Mouse (Mus musculus): ENCODE measurements around the gene Soga3.
A peak's percentile ranks its signal among the peaks of the same experiment; 100 is the strongest.

Gene Soga3

GRCm38 (mm10) chr10:29148076-29148475, 4.4 kb downstream of the Soga3 start:
- Histone ChIP-seq H3K4me1 (replicated peaks; ENCODE audit: low read depth, low read length) (peaks cover 43% of the 10 kb centered on the region), H3K27me3 (ENCODE audit: insufficient read depth, low read length) (peaks cover 28% of the 10 kb centered on the region), H3K36me3 (ENCODE audit: insufficient read depth, low read length) (peaks cover under 1% of the 10 kb centered on the region; the same call in 1 of the 2 replicates), H3K4me3 (replicated peaks; ENCODE audit: low read length) (peak overlapping the region; percentile 87), H3K9me3 (ENCODE audit: low read length) (no peaks in the 10 kb centered on the region)
- no peak for TF ChIP-seq NANOG (IDR thresholded peaks at IDR 0.05; ENCODE audit: borderline replicate concordance, low read length)
- TF ChIP-seq CTCF (conservative IDR thresholded peaks at IDR 0.05; ENCODE audit: low read length), result no peak
- no peak for TF ChIP-seq POU5F1 (IDR thresholded peaks at IDR 0.05; ENCODE audit: borderline replicate concordance, low read length)

DNA sequence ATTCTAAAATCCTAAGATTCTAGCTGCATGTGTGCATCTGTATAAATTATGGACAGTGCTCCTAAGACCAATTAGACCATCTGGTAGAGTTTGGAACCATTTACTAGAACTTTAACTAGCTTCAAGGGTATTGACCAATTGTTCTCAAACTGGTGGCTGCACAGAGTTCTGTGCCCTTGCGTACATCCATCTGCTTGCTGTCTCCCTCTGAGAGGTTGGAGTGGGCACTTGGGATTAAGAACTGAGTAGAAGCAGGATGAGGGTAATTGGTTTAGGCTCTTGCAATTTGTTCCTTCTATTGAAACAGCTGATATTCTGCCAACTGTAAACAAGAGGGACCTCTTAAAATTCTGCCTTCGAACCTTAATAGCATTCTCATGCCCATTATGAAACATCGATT, 11.7 kb downstream of the Soga3 start:
- Histone ChIP-seq H3K36me3 (ENCODE audit: insufficient read depth, low read length) (peaks cover 3% of the 10 kb centered on the region; the same call in 1 of the 2 replicates), H3K4me1 (replicated peaks; ENCODE audit: low read depth, low read length) (no peaks in the 10 kb centered on the region), H3K9me3 (ENCODE audit: low read length) (no peaks in the 10 kb centered on the region), H3K4me3 (replicated peaks; ENCODE audit: low read length) (no peak overlapping the region), H3K27me3 (ENCODE audit: insufficient read depth, low read length) (no peaks in the 10 kb centered on the region)
- no peak for TF ChIP-seq NANOG (IDR thresholded peaks at IDR 0.05; ENCODE audit: borderline replicate concordance, low read length)
- TF ChIP-seq CTCF (conservative IDR thresholded peaks at IDR 0.05; ENCODE audit: low read length), result no peak
- no peak for TF ChIP-seq POU5F1 (IDR thresholded peaks at IDR 0.05; ENCODE audit: borderline replicate concordance, low read length)

DNA sequence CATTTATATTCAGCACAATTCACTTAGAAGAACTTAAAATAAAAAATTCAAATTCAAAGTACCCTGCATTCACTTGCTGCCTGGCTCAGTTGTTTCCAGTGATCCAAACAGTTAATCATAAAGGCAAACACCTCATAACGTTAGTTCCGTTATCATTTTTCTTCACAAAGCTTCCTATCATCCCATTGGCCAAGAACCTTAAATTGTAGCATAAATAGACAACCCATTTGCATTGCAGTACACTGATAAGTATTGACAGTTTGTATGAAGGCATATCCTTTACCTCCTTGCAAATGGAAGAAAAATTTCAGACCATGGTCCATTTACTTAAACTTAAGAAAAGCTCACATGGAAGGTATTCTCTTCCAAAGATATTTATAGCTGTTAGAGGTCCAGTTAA, 18.0 kb downstream of the Soga3 start:
- Histone ChIP-seq H3K36me3 (ENCODE audit: insufficient read depth, low read length) (no peaks in the 10 kb centered on the region), H3K4me1 (replicated peaks; ENCODE audit: low read depth, low read length) (no peaks in the 10 kb centered on the region), H3K9me3 (ENCODE audit: low read length) (no peaks in the 10 kb centered on the region), H3K4me3 (replicated peaks; ENCODE audit: low read length) (no peak overlapping the region), H3K27me3 (ENCODE audit: insufficient read depth, low read length) (no peaks in the 10 kb centered on the region)
- no peak for TF ChIP-seq CTCF (conservative IDR thresholded peaks at IDR 0.05; ENCODE audit: low read length)
- no peak for TF ChIP-seq NANOG (IDR thresholded peaks at IDR 0.05; ENCODE audit: borderline replicate concordance, low read length)
- TF ChIP-seq POU5F1 (IDR thresholded peaks at IDR 0.05; ENCODE audit: borderline replicate concordance, low read length), result no peak

DNA sequence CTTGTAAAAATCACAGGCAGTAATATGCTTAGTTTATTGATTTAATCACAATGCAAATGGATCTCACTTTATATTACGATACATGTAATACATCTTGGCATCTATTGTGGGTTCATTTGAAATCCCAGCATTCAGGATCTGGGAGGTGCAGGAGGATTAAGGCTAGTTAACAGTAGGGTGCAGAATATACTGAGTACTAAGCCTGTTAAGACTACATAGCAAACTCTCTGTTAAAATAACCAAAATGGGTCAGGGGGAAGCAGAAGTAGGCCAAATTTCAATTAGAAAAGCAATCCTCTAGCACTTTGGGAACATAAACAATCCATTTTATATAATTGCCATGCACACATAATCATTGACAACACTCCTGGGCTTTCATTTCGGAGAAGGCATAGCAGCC, 30.1 kb downstream of the Soga3 start:
- H3K27me3 ChIP-seq (ENCODE audit: insufficient read depth, low read length), result no peaks in the 10 kb centered on the region
- TF ChIP-seq POU5F1 (IDR thresholded peaks at IDR 0.05; ENCODE audit: borderline replicate concordance, low read length) (no peak), CTCF (conservative IDR thresholded peaks at IDR 0.05; ENCODE audit: low read length) (no peak), NANOG (IDR thresholded peaks at IDR 0.05; ENCODE audit: borderline replicate concordance, low read length) (no peak)

GRCm38 (mm10) chr10:29175656-29176055, 32.0 kb downstream of the Soga3 start:
- H3K4me3 ChIP-seq (replicated peaks; ENCODE audit: low read length), result no peak overlapping the region
- TF ChIP-seq NANOG (IDR thresholded peaks at IDR 0.05; ENCODE audit: borderline replicate concordance, low read length) (no peak), CTCF (conservative IDR thresholded peaks at IDR 0.05; ENCODE audit: low read length) (no peak), POU5F1 (IDR thresholded peaks at IDR 0.05; ENCODE audit: borderline replicate concordance, low read length) (no peak)
- H3K4me1 ChIP-seq (replicated peaks; ENCODE audit: low read depth, low read length), result peaks cover 10% of the 10 kb centered on the region
- no peaks in the 10 kb centered on the region for H3K9me3 ChIP-seq (ENCODE audit: low read length)
- no peaks in the 10 kb centered on the region for H3K27me3 ChIP-seq (ENCODE audit: insufficient read depth, low read length)
- H3K36me3 ChIP-seq (ENCODE audit: insufficient read depth, low read length), result no peaks in the 10 kb centered on the region

More for the DNA sequence above, 30.1 kb downstream of the Soga3 start:
- H3K4me1 ChIP-seq (replicated peaks; ENCODE audit: low read depth, low read length), result peaks cover 10% of the 10 kb centered on the region
- no peaks in the 10 kb centered on the region for H3K9me3 ChIP-seq (ENCODE audit: low read length)
- no peaks in the 10 kb centered on the region for H3K36me3 ChIP-seq (ENCODE audit: insufficient read depth, low read length)
- no peak overlapping the region for H3K4me3 ChIP-seq (replicated peaks; ENCODE audit: low read length)

DNA sequence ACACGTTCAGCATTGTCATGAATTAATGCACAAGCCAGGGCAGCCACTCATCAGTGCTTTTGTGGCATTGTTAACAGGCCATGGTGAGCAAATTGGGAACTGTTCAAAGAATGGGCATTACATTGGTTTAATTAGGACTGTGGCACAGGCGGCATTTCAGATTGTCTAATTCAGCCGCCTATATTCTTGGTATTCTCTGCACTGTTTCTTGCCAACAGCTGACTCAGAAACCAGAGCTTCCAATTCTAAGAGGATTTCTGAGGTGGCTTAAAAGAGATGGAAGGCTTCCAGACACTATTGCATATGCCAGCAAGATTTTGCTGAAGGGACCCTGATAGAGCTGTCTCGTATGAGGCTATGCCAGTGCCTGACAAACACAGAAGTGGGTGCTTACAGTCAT, 33.2 kb downstream of the Soga3 start:
- Histone ChIP-seq H3K27me3 (ENCODE audit: insufficient read depth, low read length) (no peaks in the 10 kb centered on the region), H3K4me3 (replicated peaks; ENCODE audit: low read length) (no peak overlapping the region), H3K4me1 (replicated peaks; ENCODE audit: low read depth, low read length) (peaks cover 10% of the 10 kb centered on the region), H3K9me3 (ENCODE audit: low read length) (no peaks in the 10 kb centered on the region), H3K36me3 (ENCODE audit: insufficient read depth, low read length) (no peaks in the 10 kb centered on the region)
- TF ChIP-seq POU5F1 (IDR thresholded peaks at IDR 0.05; ENCODE audit: borderline replicate concordance, low read length) (no peak), CTCF (conservative IDR thresholded peaks at IDR 0.05; ENCODE audit: low read length) (no peak), NANOG (IDR thresholded peaks at IDR 0.05; ENCODE audit: borderline replicate concordance, low read length) (no peak)

DNA sequence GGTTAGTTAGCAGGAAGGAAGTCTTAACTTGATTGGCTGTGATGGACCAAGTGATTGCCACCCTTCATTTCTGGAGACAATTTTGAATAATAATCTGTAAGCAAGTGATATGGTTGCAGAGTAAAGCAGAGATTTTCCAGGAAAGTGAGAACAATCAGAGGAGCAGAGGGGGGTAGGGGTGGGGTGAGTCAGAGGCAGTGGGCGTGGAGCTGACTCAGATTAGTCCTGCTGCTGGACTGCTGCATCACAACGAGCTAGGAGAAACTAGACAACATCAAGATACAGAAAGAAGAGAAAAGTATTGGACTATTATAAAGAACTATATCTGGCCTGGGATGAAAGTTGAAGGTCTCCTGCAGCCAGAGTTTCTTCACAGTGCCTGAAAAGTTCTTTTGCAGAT, 34.4 kb downstream of the Soga3 start:
- Histone ChIP-seq H3K27me3 (ENCODE audit: insufficient read depth, low read length) (no peaks in the 10 kb centered on the region), H3K4me3 (replicated peaks; ENCODE audit: low read length) (no peak overlapping the region), H3K36me3 (ENCODE audit: insufficient read depth, low read length) (peaks cover 3% of the 10 kb centered on the region; the same call in 1 of the 2 replicates), H3K9me3 (ENCODE audit: low read length) (no peaks in the 10 kb centered on the region), H3K4me1 (replicated peaks; ENCODE audit: low read depth, low read length) (peaks cover 10% of the 10 kb centered on the region)
- TF ChIP-seq POU5F1 (IDR thresholded peaks at IDR 0.05; ENCODE audit: borderline replicate concordance, low read length) (no peak), CTCF (conservative IDR thresholded peaks at IDR 0.05; ENCODE audit: low read length) (no peak), NANOG (IDR thresholded peaks at IDR 0.05; ENCODE audit: borderline replicate concordance, low read length) (no peak)

- Histone ChIP-seq H3K9me3 (ENCODE audit: low read length) (no peaks in the 10 kb centered on the region), H3K36me3 (ENCODE audit: insufficient read depth, low read length) (peaks cover 3% of the 10 kb centered on the region; the same call in 1 of the 2 replicates), H3K4me3 (replicated peaks; ENCODE audit: low read length) (no peak overlapping the region), H3K4me1 (replicated peaks; ENCODE audit: low read depth, low read length) (peaks cover 10% of the 10 kb centered on the region), H3K27me3 (ENCODE audit: insufficient read depth, low read length) (no peaks in the 10 kb centered on the region)
- TF ChIP-seq NANOG (IDR thresholded peaks at IDR 0.05; ENCODE audit: borderline replicate concordance, low read length), result no peak
- TF ChIP-seq CTCF (conservative IDR thresholded peaks at IDR 0.05; ENCODE audit: low read length), result no peak
- TF ChIP-seq POU5F1 (IDR thresholded peaks at IDR 0.05; ENCODE audit: borderline replicate concordance, low read length), result no peak
These were observed 36.6 kb downstream of the Soga3 start for GRCm38 (mm10) chr10:29180210-29180609.

DNA sequence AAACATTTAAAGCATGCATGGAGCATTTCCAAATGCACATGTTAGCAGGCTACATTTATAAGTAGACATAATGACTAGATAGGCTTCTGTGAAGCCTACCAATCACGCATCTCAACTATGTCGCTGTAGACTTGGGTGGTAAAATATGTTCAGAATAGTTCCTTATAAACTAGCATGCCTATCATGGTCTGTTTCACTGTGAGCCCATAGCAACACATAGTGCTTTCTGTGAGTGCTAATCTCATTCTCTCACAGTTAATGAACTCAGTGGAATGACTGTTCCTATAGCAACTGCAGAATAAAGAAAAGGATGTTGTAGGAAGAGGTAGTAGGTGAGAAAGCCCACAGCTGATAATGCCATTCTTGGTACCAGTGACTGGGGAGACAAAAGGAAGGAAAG, 37.4 kb downstream of the Soga3 start:
- TF ChIP-seq CTCF (conservative IDR thresholded peaks at IDR 0.05; ENCODE audit: low read length) (no peak), POU5F1 (IDR thresholded peaks at IDR 0.05; ENCODE audit: borderline replicate concordance, low read length) (no peak), NANOG (IDR thresholded peaks at IDR 0.05; ENCODE audit: borderline replicate concordance, low read length) (no peak)
- Histone ChIP-seq H3K9me3 (ENCODE audit: low read length) (no peaks in the 10 kb centered on the region), H3K4me1 (replicated peaks; ENCODE audit: low read depth, low read length) (peaks cover 10% of the 10 kb centered on the region), H3K27me3 (ENCODE audit: insufficient read depth, low read length) (no peaks in the 10 kb centered on the region), H3K36me3 (ENCODE audit: insufficient read depth, low read length) (peaks cover 3% of the 10 kb centered on the region; the same call in 1 of the 2 replicates), H3K4me3 (replicated peaks; ENCODE audit: low read length) (no peak overlapping the region)
